Mouse (Mus musculus): ENCODE data around the gene U2af1l4. TPM values are rescaled to one million over a fixed set of nuclear protein-coding genes. Genes with fewer than 3 reads are reported as not detected.

U2af1l4 gene
- 114 and 122 TPM in 2 replicates for polyA plus RNA-seq (2015; fragmentation: Nextera tagmentation; extraction: Ambion mirVana)

DNA sequence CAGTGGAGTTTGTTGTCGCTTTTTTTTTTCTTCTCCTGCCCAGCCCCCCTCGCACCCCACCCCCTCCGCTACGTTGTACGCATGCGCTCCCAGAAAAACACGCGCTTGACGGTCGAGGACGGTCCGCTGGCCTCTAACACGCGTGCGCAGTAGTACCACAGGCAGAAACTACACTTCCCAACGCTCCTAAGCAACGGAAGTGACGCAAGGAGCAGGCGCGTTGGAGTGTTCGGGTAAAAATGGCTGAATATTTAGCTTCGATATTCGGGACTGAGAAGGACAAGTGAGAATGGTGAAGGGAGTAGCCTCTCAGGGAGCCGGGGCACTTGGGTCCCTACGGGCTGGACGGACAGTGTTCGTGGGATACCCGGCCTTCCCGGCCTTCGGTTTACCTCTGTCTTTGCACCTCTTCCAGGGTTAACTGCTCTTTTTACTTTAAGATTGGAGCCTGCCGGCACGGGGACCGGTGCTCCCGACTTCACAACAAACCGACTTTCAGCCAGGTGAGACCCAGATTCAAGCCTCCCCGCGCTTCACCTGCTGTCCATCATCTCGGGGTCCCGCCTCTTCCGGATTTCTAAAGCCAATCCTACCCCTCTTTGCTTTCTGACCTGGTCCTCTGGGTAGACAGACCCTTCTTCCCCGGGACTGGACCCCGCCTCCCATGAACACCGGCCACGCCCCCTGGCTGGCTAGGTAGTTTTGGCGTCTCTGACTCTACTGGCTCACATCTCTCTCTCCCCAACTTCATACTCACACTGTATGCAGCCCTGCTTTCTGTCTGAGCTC is at the start of gene U2af1l4, which contains the start of the genes Gm49396 and Psenen:
Gene U2af1l4 (plus strand): TSS at position 185 of the 789 bp plus-strand sequence.
Gene Gm49396 (plus strand): TSS at position 228 of the 789 bp plus-strand sequence.
Gene Psenen (minus strand): TSS at position 511 of the 789 bp plus-strand sequence.
- H3K9ac ChIP-seq = peak within 1 kb of the TSS; percentile 85
- peaks cover 32% of the 10 kb centered on the region for H3K4me1 ChIP-seq
- H3K4me3 ChIP-seq = peak within 1 kb of the TSS; percentile 75
- no peaks in the 10 kb centered on the region for H3K9me3 ChIP-seq (replicated peaks)
- peaks cover 36% of the 10 kb centered on the region for H3K36me3 ChIP-seq (ENCODE audit: poor library complexity, severe bottlenecking)
- H3K27me3 ChIP-seq = no peaks in the 10 kb centered on the region
- WGBS = under 1% methylated on average over 44 of the region's 45 CpGs
- H3K27ac ChIP-seq = peak within 1 kb of the TSS; percentile 85
- peak; percentile 87 for ATAC-seq
- H3K4me2 ChIP-seq = peak within 1 kb of the TSS; percentile 89

DNA sequence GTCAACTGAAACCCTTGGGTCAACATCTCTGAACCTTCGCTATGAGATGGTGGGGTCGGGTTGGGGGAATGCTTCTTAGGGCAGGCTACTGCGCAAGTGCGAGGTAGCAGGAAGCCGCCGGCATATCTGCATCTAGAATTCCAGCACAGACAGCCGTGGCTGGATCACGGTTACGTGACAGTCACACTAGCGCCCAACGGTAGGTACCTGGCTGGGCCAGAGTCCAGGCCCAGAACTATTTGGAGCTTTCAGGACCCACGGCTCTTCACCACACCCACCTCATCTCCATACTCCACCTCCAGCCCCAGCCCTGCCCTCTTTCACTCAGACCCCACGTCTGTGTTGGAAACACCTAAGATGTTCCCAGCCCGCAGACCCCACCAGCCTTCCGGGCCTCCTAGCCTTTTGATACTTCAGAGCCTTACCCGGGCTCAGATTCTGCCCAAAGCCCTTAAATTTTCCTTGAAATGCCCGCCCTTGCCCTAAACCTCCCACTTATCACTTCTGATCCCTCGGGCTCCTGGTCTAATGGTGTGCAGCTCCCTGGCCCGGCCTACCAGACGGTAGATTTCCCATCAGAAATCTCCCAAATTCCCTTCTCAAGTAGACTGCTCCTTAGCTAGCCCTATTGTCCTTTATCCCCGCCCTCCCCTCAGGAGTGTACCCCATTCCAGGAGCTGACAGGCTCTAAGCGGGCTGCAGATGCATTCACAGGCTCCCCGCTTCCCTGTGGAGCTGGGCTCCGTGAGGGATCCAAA is 47.9 kb upstream of the U2af1l4 start:
- no peak overlapping the region for H3K4me2 ChIP-seq
- H3K4me1 ChIP-seq = 0 out of 2 replicates have a peak, but pooled peaks cover under 1% of the 10 kb centered on the region
- H3K27ac ChIP-seq = no peak overlapping the region
- H3K27me3 ChIP-seq = no peaks in the 10 kb centered on the region
- H3K9me3 ChIP-seq (replicated peaks) = no peaks in the 10 kb centered on the region
- WGBS = 56% methylated on average over 24 of the region's 24 CpGs
- H3K4me3 ChIP-seq = no peak overlapping the region
- H3K36me3 ChIP-seq (ENCODE audit: poor library complexity, severe bottlenecking) = no peaks in the 10 kb centered on the region
- no peak for ATAC-seq
- no peak overlapping the region for H3K9ac ChIP-seq

DNA sequence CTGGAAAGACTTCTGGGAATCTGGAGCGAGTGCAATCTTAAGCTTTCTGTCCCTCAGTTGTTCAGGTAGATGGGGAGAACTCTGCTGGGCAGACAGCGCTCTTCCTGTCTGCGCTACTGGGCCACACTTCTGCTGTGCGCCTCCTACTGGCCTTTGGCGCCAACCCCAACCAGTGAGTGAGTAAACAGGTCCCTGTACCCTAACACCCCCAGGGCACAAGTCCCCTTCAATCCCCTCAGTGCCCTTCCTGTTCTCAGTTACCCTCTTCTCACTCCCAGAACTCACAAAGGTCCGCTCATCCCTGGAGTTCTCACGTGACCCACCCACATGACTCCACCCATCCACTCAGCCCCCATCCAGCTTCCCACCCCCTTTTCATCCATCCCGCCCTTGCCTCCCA is 44.8 kb upstream of the U2af1l4 start:
- H3K9ac ChIP-seq = no peak overlapping the region
- H3K4me3 ChIP-seq = no peak overlapping the region
- WGBS = 46% methylated on average over 8 of the region's 8 CpGs
- ATAC-seq = no peak
- H3K4me1 ChIP-seq = 0 out of 2 replicates have a peak, but pooled peaks cover 13% of the 10 kb centered on the region
- peaks cover 15% of the 10 kb centered on the region for H3K36me3 ChIP-seq (ENCODE audit: poor library complexity, severe bottlenecking)
- no peaks in the 10 kb centered on the region for H3K27me3 ChIP-seq
- no peak overlapping the region for H3K4me2 ChIP-seq
- H3K27ac ChIP-seq = no peak overlapping the region
- H3K9me3 ChIP-seq (replicated peaks) = no peaks in the 10 kb centered on the region

DNA sequence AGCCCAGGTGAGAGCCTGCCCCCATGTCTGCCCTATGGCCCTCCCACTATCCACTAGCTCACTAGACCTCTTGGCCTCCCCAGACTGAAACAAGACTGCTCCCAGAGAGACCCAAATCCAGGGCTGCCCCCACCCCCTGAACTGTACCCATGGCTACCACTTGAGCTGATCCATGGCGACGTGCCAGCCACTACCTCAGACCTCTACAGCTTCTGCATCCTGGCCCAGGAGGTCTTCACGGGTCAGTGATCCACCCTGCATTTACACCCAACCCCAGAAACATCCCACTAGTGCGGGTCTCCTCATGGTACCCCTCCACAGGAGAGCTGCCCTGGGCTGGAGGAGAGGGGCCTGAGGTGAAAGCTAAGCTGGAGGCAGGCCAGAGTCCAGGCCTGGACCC is 42.7 kb upstream of the U2af1l4 start:
- no peak overlapping the region for H3K4me2 ChIP-seq
- peak; percentile 26 for ATAC-seq
- peak overlapping the region; percentile 14 for H3K9ac ChIP-seq
- no peak overlapping the region for H3K27ac ChIP-seq
- H3K4me1 ChIP-seq = 0 out of 2 replicates have a peak, but pooled peaks cover 13% of the 10 kb centered on the region
- WGBS = 64% methylated on average over 4 of the region's 4 CpGs
- peaks cover 36% of the 10 kb centered on the region for H3K36me3 ChIP-seq (ENCODE audit: poor library complexity, severe bottlenecking)
- H3K4me3 ChIP-seq = no peak overlapping the region
- no peaks in the 10 kb centered on the region for H3K9me3 ChIP-seq (replicated peaks)
- H3K27me3 ChIP-seq = no peaks in the 10 kb centered on the region

DNA sequence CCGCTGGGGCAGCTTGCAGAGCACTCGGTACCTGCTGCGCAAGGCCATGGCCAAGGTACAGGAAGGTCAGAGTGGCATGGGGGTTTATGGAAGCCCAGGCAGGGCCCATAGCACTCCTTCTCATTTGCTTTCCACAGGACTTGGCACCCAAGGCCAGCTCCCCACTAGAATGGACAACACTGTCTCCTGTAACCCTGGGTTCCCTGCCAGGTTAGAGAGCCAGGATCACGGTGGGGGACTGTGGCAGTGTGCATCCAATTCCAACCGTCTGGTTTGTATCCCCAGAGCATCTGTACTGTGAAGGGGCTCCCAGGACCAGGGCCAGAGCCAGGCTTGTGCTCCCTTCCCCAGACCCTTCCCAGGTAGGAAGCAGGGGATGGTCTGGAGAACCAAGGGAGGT is 42.2 kb upstream of the U2af1l4 start:
- Histone ChIP-seq H3K9ac (no peak overlapping the region), H3K9me3 (replicated peaks) (no peaks in the 10 kb centered on the region), H3K4me1 (peaks cover 13% of the 10 kb centered on the region; the same call in 1 of the 2 replicates), H3K36me3 (ENCODE audit: poor library complexity, severe bottlenecking) (peaks cover 41% of the 10 kb centered on the region), H3K27me3 (no peaks in the 10 kb centered on the region), H3K4me2 (no peak overlapping the region), H3K4me3 (no peak overlapping the region), H3K27ac (peak overlapping the region; percentile 44; the same call in 1 of the 2 replicates)
- WGBS = 76% methylated on average over 5 of the region's 5 CpGs
- ATAC-seq = peak; percentile 7; the same call in 1 of the 2 replicates

DNA sequence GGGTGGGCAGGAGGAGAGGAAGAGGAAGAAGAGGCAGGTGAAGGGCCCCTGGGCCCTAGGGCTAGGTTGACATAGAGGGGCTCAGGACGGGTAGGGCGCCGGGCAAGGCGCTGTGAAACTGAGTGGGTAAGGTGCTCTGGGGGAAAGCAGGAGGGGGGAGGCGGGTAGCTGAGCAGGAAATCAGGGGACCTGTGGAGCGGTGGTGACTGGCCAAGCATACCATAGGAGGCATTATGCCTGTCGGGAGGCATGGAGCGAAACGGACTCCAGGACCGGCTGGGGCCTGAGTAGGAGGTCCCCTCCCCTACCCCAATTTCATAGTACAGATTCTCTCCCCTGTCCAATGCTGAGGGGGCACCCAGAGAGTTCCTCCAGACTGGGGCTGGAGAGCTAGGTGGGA is 40.2 kb upstream of the U2af1l4 start:
- peaks cover 24% of the 10 kb centered on the region for H3K4me1 ChIP-seq
- H3K27ac ChIP-seq = no peak overlapping the region; the same call in 1 of the 2 replicates
- no peak overlapping the region for H3K4me3 ChIP-seq
- no peaks in the 10 kb centered on the region for H3K9me3 ChIP-seq (replicated peaks)
- WGBS = 81% methylated on average over 10 of the region's 10 CpGs
- peaks cover 61% of the 10 kb centered on the region for H3K36me3 ChIP-seq (ENCODE audit: poor library complexity, severe bottlenecking)
- H3K4me2 ChIP-seq = no peak overlapping the region
- H3K9ac ChIP-seq = no peak overlapping the region
- no peak for ATAC-seq
- H3K27me3 ChIP-seq = no peaks in the 10 kb centered on the region

DNA sequence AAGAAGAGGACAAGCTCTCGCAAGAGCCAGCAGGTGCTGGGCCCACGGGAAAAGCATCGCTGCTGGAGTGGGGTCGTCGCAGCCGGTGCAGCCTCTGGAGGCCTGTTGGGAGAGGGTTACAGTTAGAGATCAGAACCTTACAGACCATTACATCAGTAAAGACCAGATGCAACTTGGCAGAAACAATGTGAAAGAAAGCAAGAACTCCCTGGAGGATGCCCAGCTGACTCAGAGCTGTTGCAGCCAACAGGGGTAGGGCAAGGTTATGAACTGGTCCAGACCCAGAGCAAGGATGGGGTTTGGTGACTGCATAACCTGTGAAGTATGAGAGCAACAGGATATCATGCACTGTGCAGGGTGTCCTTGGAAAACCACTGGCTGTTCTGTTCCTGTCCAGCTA is 38.6 kb upstream of the U2af1l4 start:
- ATAC-seq = no peak
- 84% methylated on average over 6 of the region's 6 CpGs for WGBS
- no peak overlapping the region for H3K4me2 ChIP-seq
- H3K9me3 ChIP-seq (replicated peaks) = no peaks in the 10 kb centered on the region
- H3K27me3 ChIP-seq = no peaks in the 10 kb centered on the region
- no peak overlapping the region for H3K27ac ChIP-seq
- no peak overlapping the region for H3K4me3 ChIP-seq
- H3K9ac ChIP-seq = no peak overlapping the region
- H3K4me1 ChIP-seq = peaks cover 24% of the 10 kb centered on the region
- H3K36me3 ChIP-seq (ENCODE audit: poor library complexity, severe bottlenecking) = peaks cover 77% of the 10 kb centered on the region

DNA sequence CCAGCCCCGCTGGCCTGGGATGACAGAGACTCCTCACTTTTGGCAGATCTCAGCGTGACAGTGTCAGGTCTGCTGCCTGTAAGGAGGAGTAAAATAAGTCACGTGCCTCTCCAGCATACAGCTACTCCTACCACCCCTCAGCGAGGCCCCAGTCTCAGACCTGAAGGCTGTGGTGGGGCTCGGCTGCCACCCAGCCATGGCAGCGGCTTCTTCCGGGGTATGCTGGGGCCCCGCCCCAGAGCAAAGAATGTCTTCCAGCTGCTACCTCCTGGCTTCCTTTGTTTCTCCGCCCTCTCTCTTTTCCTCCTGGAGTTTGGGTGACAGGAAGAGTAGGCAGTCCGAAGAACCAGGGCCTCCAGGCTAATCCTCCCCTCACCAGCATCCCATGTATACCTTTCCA is 37.1 kb upstream of the U2af1l4 start:
- Histone ChIP-seq H3K4me2 (no peak overlapping the region), H3K4me1 (peaks cover 16% of the 10 kb centered on the region), H3K27ac (no peak overlapping the region), H3K9ac (peak overlapping the region; percentile 34; the same call in 1 of the 2 replicates), H3K27me3 (no peaks in the 10 kb centered on the region), H3K36me3 (ENCODE audit: poor library complexity, severe bottlenecking) (peaks cover 91% of the 10 kb centered on the region), H3K9me3 (replicated peaks) (no peaks in the 10 kb centered on the region), H3K4me3 (no peak overlapping the region)
- no peak for ATAC-seq
- WGBS = 29% methylated on average over 10 of the region's 10 CpGs

DNA sequence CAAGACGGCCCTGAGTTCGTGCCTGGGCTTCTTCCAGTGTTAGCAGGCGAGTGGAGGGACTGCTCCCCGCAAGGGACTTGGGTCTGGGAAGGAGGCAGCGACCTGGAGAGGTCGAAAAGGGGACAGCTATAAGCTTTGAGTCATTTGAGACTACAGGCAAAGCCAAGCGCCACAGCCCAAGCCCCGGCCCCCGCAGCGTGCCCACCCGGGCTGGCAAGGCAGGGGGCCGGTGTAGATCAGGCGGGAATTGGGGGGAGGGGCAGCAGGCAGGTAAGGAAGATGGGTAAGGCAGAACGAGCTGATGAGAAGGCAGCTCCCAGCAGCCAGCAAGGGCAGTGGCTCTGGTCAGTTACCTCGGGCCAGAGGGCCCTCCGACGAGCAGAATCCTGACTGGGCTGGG is 36.7 kb upstream of the U2af1l4 start:
- no peak overlapping the region for H3K4me3 ChIP-seq
- ATAC-seq = no peak
- peaks cover 96% of the 10 kb centered on the region for H3K36me3 ChIP-seq (ENCODE audit: poor library complexity, severe bottlenecking)
- H3K27ac ChIP-seq = no peak overlapping the region
- no peaks in the 10 kb centered on the region for H3K9me3 ChIP-seq (replicated peaks)
- peaks cover 17% of the 10 kb centered on the region for H3K4me1 ChIP-seq
- H3K4me2 ChIP-seq = no peak overlapping the region
- H3K9ac ChIP-seq = peak overlapping the region; percentile 34
- H3K27me3 ChIP-seq = no peaks in the 10 kb centered on the region
- 27% methylated on average over 17 of the region's 17 CpGs for WGBS

DNA sequence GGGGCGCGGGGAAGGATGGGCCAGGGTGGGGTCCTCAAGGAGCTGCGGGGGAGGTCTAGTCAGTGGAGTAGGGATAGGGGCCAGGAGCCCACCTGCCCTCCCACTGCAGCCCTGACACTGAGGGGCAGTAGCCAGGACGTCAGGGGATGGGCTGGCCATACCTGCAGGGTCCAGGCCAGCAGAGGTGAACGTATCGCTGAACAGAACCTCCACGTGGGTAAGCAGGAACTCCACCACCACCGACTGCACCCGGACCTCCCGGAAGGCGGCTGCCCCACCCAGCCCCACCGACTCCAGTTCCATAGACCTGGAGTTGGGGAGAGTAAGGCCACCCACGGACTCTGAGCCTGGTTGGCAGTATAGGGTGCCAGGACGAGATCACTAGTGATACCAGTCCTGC is 36.1 kb upstream of the U2af1l4 start:
- Histone ChIP-seq H3K4me3 (no peak overlapping the region), H3K27ac (no peak overlapping the region), H3K9ac (0 out of 2 replicates have a peak overlapping the region, but pooled peaks have one; percentile 34), H3K27me3 (no peaks in the 10 kb centered on the region), H3K9me3 (replicated peaks) (no peaks in the 10 kb centered on the region), H3K4me2 (no peak overlapping the region), H3K4me1 (peaks cover 21% of the 10 kb centered on the region), H3K36me3 (ENCODE audit: poor library complexity, severe bottlenecking) (peaks cover 100% of the 10 kb centered on the region)
- WGBS = 82% methylated on average over 14 of the region's 14 CpGs
- ATAC-seq = no peak

DNA sequence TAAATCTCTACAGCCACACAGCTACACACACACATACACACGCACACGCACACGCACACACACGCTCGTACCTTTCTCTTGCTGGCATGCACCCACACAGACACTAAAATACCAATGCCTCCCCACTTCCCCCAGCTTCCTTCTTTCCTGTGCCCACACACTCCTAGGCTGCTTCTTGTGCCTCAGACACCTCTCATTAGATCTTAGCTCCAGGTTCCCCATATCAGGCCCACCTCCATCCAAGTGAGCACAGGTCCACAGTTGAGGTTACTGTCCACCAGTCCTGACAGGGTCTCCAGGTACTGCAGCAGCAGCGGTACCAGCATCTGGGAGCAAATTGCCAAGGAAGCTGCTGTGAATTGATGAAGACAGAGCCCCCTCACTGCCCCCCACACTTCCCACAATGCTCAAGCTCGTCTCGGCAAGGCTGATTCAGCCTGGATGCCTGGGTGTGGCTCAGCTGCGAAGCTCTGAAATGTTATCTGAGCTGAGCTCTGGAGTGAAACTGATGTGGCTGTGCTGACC is 31.7 kb upstream of the U2af1l4 start:
- Histone ChIP-seq H3K9ac (peak overlapping the region; percentile 91), H3K36me3 (ENCODE audit: poor library complexity, severe bottlenecking) (peaks cover 70% of the 10 kb centered on the region), H3K9me3 (replicated peaks) (no peaks in the 10 kb centered on the region), H3K27me3 (no peaks in the 10 kb centered on the region), H3K4me2 (peak overlapping the region; percentile 94; the same call in 1 of the 2 replicates), H3K27ac (no peak overlapping the region), H3K4me1 (peaks cover 46% of the 10 kb centered on the region), H3K4me3 (peak overlapping the region; percentile 15)
- 84% methylated on average over 9 of the region's 9 CpGs for WGBS
- ATAC-seq = no peak

DNA sequence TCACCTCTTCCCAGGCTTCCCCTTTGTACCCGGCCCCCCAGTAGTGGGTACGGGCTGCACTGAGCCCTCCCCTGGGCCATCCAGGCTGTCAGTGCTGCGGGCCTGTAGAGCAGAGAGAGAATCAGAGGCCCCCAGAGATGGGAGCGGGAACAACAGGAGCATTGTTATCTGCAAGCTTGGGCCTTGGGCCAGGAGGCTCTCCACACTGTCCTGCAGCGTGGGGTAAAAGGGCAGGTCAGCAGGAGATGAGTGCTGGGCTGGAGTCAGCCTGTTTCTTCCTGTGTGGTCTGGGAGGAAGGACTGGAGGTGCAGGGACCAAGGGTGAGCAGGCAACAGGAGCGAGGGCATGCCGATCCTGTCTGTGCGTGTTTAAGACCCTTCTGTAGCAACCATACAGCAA is 30.2 kb upstream of the U2af1l4 start:
- peak overlapping the region; percentile 94 for H3K4me2 ChIP-seq
- peaks cover 55% of the 10 kb centered on the region for H3K36me3 ChIP-seq (ENCODE audit: poor library complexity, severe bottlenecking)
- no peak overlapping the region for H3K27ac ChIP-seq
- no peaks in the 10 kb centered on the region for H3K27me3 ChIP-seq
- H3K9me3 ChIP-seq (replicated peaks) = no peaks in the 10 kb centered on the region
- H3K4me3 ChIP-seq = peak overlapping the region; percentile 77
- WGBS = 12% methylated on average over 8 of the region's 8 CpGs
- peak overlapping the region; percentile 91 for H3K9ac ChIP-seq
- peaks cover 40% of the 10 kb centered on the region for H3K4me1 ChIP-seq
- ATAC-seq = no peak

Data from forebrain, embryonic 13.5 days (tissue).